Mouse (Mus musculus) intestine, embryonic 16.5 days (tissue): ENCODE data around the gene 0610010K14Rik. TPM values are rescaled to one million over a fixed set of nuclear protein-coding genes. Genes with fewer than 3 reads are reported as not detected.

Experiments used
- ATAC-seq: fragments of 200-750 bp; cut with Nextera tagmentation; 2 replicates; pipeline ENCODE4 v1.8.0; 2017; ENCODE audit warnings: moderate TSS enrichment, moderate library complexity
- H3K27ac ChIP-seq: fragments of 300-500 bp; sonication (generic); 2 replicates; pipeline ENCODE4 v1.5.1; 2014; ENCODE audit warnings: mild to moderate bottlenecking, low read length
- H3K27me3 ChIP-seq: fragments of 300-500 bp; sonication (generic); replicated peaks from 2 replicates; pipeline ENCODE4 v1.6.1; 2014; ENCODE audit warnings: low read length, control low read depth, mixed read lengths; ENCODE audit not compliant: control insufficient read depth, insufficient read depth
- H3K36me3 ChIP-seq: fragments of 300-500 bp; sonication (generic); 2 replicates; pipeline ENCODE4 v1.6.1; 2014; ENCODE audit warnings: low read length, control low read depth; ENCODE audit not compliant: control insufficient read depth, insufficient read depth
- H3K4me1 ChIP-seq: fragments of 300-500 bp; sonication (generic); 2 replicates; pipeline ENCODE4 v1.6.1; 2014; ENCODE audit warnings: low read length, control low read depth, mixed read lengths; ENCODE audit not compliant: control insufficient read depth, insufficient read depth
- H3K4me2 ChIP-seq: fragments of 300-500 bp; sonication (generic); 2 replicates; pipeline ENCODE4 v1.6.1; 2014; ENCODE audit warnings: low read depth, low read length, control low read depth
- H3K4me3 ChIP-seq: fragments of 300-500 bp; sonication (generic); 2 replicates; pipeline ENCODE4 v1.5.1; 2014; ENCODE audit warnings: mild to moderate bottlenecking, low read length
- H3K9ac ChIP-seq: fragments of 300-500 bp; sonication (generic); 2 replicates; pipeline ENCODE4 v1.6.1; 2014; ENCODE audit warnings: low read depth, low read length
- H3K9me3 ChIP-seq: fragments of 300-500 bp; sonication (generic); 2 replicates; pipeline ENCODE4 v1.6.1; 2016; ENCODE audit warnings: low read length, control low read depth; ENCODE audit not compliant: control insufficient read depth
- WGBS: fragments of 180-500 bp; shearing (Covaris S2); extraction: QIAGEN DNeasy Blood & Tissue Kit; methylation state at CpG from one replicate; pipeline ENCODE4 v1.1.7; 2014; 5-methylcytosine and 5-hydroxymethylcytosine counted together
- polyA plus RNA-seq: library from polyadenylated mRNA; unstranded; fragments of >200 nt; fragmentation: Nextera tagmentation; extraction: Ambion mirVana; gene quantifications from 2 replicates; pipeline ENCODE4 v1.2.1, GENCODE M21; 2015

Gene 0610010K14Rik
- polyA plus RNA-seq, 1 experiment from 2014 or later, result 129 TPM

DNA sequence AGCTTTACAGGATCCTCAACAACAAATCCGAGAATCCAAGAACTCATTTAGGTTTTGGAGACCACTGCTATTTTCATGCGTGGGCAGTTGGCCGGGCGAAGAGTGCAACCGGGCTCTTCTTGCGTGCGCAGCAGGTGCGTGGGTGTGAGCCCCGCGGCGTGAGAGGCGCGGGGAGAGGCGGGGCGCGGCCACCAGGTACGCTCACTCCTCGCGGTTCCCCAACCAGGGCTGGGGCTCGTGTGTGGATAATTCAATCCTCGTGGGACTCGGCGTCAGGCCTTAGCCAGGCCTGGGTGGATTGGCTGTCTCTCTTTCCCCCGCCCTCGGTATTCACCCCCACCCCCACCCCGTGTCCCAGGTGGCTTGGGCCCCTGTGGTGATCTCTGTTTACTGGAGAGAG, 24.0 kb downstream of the 0610010K14Rik start:
- ATAC-seq, result peak; percentile 37; the same call in 1 of the 2 replicates
- no peak overlapping the region for H3K27ac ChIP-seq

DNA sequence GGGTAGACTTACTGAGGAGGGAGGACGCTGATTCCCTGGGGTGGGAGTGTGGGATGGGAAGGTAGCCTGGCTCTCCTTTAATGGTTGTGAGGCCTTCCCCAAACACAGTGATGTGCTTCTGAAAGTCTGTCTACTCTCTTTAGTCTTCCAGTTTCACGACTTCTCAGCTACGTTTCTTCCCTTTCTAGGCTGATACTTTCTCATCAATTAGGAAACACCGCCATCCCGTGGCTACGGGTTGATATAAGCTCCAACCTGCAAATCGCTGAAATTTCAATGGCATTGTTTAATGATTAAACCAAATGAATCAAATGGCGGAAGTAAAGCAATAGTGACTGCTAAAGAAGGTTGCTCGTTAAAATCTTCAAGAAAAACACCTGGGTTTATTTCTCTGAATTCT, 24.8 kb downstream of the 0610010K14Rik start:
- Histone ChIP-seq H3K9ac (no peak overlapping the region), H3K27me3 (peaks cover 26% of the 10 kb centered on the region), H3K36me3 (no peaks in the 10 kb centered on the region), H3K4me2 (peak overlapping the region; percentile 65; the same call in 1 of the 2 replicates), H3K4me1 (peaks cover 11% of the 10 kb centered on the region), H3K27ac (no peak overlapping the region), H3K9me3 (no peaks in the 10 kb centered on the region), H3K4me3 (no peak overlapping the region)
- 8% methylated on average over 9 of the region's 9 CpGs for WGBS
- peak; percentile 43 for ATAC-seq

More for the DNA sequence above, 24.0 kb downstream of the 0610010K14Rik start:
- peak overlapping the region; percentile 43 for H3K4me3 ChIP-seq
- WGBS, result 10% methylated on average over 25 of the region's 26 CpGs
- H3K4me2 ChIP-seq, result peak overlapping the region; percentile 65
- peaks cover 26% of the 10 kb centered on the region for H3K27me3 ChIP-seq
- H3K9me3 ChIP-seq, result no peaks in the 10 kb centered on the region
- H3K9ac ChIP-seq, result peak overlapping the region; percentile 68
- no peaks in the 10 kb centered on the region for H3K36me3 ChIP-seq
- peaks cover 16% of the 10 kb centered on the region for H3K4me1 ChIP-seq

DNA sequence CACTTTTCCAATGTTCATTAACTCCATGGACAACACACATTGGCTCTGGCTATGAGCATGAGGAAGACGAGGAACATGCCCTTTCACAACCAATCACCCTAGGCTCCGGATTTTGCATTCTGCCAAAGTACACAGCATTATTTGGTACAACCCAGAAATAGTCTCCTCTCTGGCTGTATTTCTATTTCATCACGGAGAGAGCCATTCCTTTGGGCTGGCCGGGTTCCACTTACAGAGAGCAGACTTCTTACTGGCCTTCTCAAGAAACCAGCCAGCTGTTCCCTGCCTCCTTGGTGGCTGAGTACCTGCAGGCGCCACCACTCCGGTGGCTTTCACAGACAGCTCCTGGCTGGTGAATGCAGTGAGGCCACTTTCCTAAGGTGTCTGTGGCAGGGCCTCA, 25.3 kb downstream of the 0610010K14Rik start, which contains the start of gene Slc16a11:
TSS of gene Slc16a11 (plus strand) at position 330 of the 400 bp plus-strand sequence.
- peak within 1 kb of the TSS; percentile 65 for H3K4me2 ChIP-seq
- peaks cover 9% of the 10 kb centered on the region for H3K4me1 ChIP-seq
- peaks cover 26% of the 10 kb centered on the region for H3K27me3 ChIP-seq
- peak within 1 kb of the TSS; percentile 68 for H3K9ac ChIP-seq
- H3K36me3 ChIP-seq, result no peaks in the 10 kb centered on the region
- no peak within 1 kb of the TSS for H3K27ac ChIP-seq
- WGBS, result 60% methylated on average over 6 of the region's 6 CpGs
- H3K4me3 ChIP-seq, result peak within 1 kb of the TSS; percentile 43; the same call in 1 of the 2 replicates
- H3K9me3 ChIP-seq, result no peaks in the 10 kb centered on the region
- ATAC-seq, result no peak

DNA sequence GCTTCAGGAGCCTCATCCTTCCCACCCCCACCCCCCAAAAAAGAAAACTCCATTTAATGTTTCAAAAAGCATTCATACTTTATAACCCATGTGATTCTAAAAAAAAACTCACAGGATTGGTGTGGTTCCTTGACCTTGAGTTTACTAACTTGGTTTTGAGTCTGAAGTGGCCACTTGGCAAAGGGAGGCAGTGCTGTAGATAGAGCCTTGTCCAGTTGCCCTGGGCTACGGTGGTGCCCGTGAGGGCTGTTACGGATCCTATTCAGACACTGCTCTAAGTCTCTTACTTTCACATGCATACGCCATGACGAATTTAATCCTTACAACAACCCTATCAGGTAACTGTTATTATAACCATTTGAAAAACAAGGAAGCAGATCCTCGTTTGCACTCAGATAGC, 25.7 kb downstream of the 0610010K14Rik start:
- WGBS, result 84% methylated on average over 6 of the region's 6 CpGs
- Histone ChIP-seq H3K27me3 (peaks cover 26% of the 10 kb centered on the region), H3K9me3 (no peaks in the 10 kb centered on the region), H3K9ac (no peak overlapping the region), H3K27ac (no peak overlapping the region), H3K36me3 (no peaks in the 10 kb centered on the region), H3K4me1 (peaks cover 9% of the 10 kb centered on the region), H3K4me2 (no peak overlapping the region), H3K4me3 (no peak overlapping the region)
- no peak for ATAC-seq

DNA sequence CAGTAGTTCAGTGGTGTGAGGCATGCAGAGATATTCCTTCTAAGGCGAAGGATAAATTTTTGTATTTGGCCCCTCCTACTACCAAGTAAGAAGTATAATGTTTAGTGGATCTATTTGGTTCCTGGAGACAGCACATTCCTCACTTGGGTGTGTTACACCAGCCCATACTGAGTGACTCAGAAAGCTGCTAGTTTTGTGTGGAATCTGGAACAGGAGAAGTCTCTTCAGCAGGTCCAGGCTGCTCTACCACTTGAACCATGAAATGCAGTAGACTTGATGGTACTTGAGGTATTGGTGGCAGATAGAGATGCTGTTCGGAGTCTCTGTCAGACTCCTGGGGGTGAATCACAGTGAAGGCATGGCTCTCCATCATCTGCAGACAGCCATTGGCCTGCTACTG, 27.0 kb downstream of the 0610010K14Rik start:
- Histone ChIP-seq H3K36me3 (no peaks in the 10 kb centered on the region), H3K4me3 (no peak overlapping the region), H3K9me3 (no peaks in the 10 kb centered on the region), H3K9ac (no peak overlapping the region), H3K27ac (no peak overlapping the region), H3K27me3 (peaks cover 19% of the 10 kb centered on the region), H3K4me1 (peaks cover 9% of the 10 kb centered on the region), H3K4me2 (no peak overlapping the region)
- no peak for ATAC-seq
- WGBS, result 88% methylated on average over 2 of the region's 2 CpGs

DNA sequence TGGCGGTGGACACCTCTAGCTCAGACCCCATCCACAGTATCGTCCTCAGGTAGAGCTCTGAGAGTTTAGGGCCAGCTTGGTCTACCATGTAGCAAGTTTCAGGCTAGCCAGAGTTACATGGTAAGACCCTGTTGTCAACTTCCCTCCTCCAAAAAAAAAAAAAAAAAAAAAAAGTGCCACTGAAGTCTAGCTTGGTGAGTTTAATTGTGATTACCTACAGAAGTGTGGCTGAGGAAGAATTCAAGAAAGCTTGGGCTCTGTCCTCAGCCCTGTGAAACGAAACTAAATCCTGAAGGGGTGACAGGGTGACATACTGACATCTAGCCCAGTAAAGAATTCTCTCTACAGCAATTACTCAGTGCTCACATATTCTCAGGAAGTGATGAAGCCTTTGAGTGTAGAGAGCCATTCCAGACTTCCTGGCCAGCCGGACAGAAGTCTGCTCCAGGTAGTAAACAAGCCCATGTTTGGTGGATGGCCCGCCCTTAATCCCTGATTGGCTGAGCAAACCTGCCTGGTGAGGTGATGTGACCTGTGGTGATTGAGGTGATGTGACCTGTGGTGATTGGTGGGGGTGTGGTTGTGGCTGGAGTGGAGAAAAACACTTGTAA, 28.8 kb downstream of the 0610010K14Rik start:
- Histone ChIP-seq H3K9ac (no peak overlapping the region), H3K27me3 (peaks cover 3% of the 10 kb centered on the region), H3K4me2 (no peak overlapping the region), H3K36me3 (no peaks in the 10 kb centered on the region), H3K4me1 (no peaks in the 10 kb centered on the region; the same call in 1 of the 2 replicates), H3K4me3 (no peak overlapping the region), H3K27ac (no peak overlapping the region), H3K9me3 (no peaks in the 10 kb centered on the region)
- ATAC-seq, result no peak
- 71% methylated on average over 5 of the region's 5 CpGs for WGBS

DNA sequence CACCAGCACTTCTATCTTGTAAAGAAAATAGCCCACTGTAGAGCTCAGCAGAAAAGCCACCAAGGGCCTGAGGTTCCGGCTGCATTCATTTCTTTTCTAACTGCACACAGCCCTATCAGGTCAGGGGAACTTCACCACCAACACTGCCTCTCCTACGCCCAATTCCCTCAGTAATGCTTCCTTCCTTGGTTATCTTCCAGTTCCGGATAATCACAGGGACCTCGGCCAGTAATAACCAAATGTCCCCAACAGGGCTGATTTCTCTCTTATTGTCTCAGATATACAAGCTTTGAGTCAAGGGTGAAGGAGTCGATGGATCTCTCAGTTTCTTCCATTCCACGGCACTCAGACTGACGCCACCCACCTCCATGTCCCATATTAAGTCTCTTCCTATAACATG, 30.4 kb downstream of the 0610010K14Rik start:
- H3K4me1 ChIP-seq, result no peaks in the 10 kb centered on the region
- H3K9ac ChIP-seq, result no peak overlapping the region
- H3K9me3 ChIP-seq, result no peaks in the 10 kb centered on the region
- H3K36me3 ChIP-seq, result no peaks in the 10 kb centered on the region
- 81% methylated on average over 7 of the region's 7 CpGs for WGBS
- H3K27ac ChIP-seq, result no peak overlapping the region
- no peaks in the 10 kb centered on the region for H3K27me3 ChIP-seq
- H3K4me3 ChIP-seq, result no peak overlapping the region
- no peak for ATAC-seq
- H3K4me2 ChIP-seq, result no peak overlapping the region

DNA sequence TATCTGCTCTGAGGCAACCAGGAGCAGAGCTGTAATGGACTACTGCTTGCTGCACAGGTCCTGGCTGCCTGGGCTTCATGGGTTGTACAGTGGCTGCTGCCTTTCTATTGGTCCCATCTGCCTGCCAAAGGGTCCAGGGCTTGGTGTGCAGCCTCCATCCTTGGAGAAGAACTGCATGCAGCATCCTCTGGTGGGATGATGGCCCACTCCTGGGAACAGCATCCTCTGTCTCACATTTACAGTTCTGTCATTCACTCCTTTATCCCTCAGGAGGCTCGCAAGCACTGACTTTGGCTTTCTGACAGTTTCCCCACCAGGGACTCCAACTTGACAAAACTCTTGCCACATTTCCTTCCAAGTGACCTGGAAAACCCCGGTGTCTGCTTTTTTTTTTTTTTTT, 30.9 kb downstream of the 0610010K14Rik start:
- no peak overlapping the region for H3K4me2 ChIP-seq
- 87% methylated on average over 2 of the region's 2 CpGs for WGBS
- no peak for ATAC-seq
- no peak overlapping the region for H3K9ac ChIP-seq
- H3K4me1 ChIP-seq, result no peaks in the 10 kb centered on the region
- no peak overlapping the region for H3K4me3 ChIP-seq
- no peak overlapping the region for H3K27ac ChIP-seq
- H3K36me3 ChIP-seq, result no peaks in the 10 kb centered on the region
- no peaks in the 10 kb centered on the region for H3K9me3 ChIP-seq
- H3K27me3 ChIP-seq, result no peaks in the 10 kb centered on the region

DNA sequence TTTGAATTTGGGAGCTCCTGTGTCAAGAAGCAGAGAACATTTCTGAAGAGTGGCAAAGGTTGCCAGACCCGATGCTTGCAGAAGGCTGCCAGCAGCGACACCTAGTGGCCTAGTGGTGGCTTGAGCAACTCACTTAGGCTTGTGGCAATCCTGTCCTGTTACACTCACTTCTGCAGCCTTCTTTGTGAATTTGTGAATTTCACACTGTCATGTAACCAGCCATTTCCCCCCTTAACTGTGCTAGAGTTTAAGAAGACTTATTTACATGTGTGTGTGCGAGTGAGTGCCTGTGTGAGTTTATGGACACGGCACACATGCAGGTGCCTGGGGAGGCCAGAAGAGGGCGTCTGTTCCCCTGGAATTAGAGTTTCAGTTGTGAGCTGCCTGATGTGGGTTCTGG, 36.0 kb downstream of the 0610010K14Rik start:
- Histone ChIP-seq H3K36me3 (no peaks in the 10 kb centered on the region), H3K27me3 (no peaks in the 10 kb centered on the region), H3K4me3 (no peak overlapping the region), H3K4me1 (no peaks in the 10 kb centered on the region), H3K9me3 (no peaks in the 10 kb centered on the region), H3K9ac (no peak overlapping the region), H3K27ac (no peak overlapping the region), H3K4me2 (no peak overlapping the region)
- 42% methylated on average over 5 of the region's 5 CpGs for WGBS
- no peak for ATAC-seq
